Mouse (Mus musculus) testis, adult 2 months (tissue): ENCODE measurements around the gene Suz12.

ENCODE experiments used
- CTCF ChIP-seq: fragments of 200-500 bp; IDR thresholded peaks from 2 replicates; pipeline ENCODE4 v1.5.1; 2012; ENCODE audit warnings: low read depth, mild to moderate bottlenecking, inconsistent platforms, low read length, moderate library complexity; ENCODE audit not compliant: control insufficient read depth, insufficient read depth, insufficient replicate concordance
- POLR2A ChIP-seq: fragments of 200-500 bp; IDR thresholded peaks from 2 replicates; pipeline ENCODE4 v1.6.1; 2012; ENCODE audit warnings: low read depth, mild to moderate bottlenecking, inconsistent platforms, low read length, moderate library complexity; ENCODE audit not compliant: control insufficient read depth

GRCm38 (mm10) chr11:80078831-80079230 is 85.9 kb downstream of the Suz12 start:
- TF ChIP-seq POLR2A (no peak), CTCF (no peak)
